Mouse (Mus musculus) CD4-positive, CD25-positive, alpha-beta regulatory T cell, adult 2 months (primary cell): ENCODE data around the gene H2al1m.
A peak's percentile ranks its signal among the peaks of the same experiment; 100 is the strongest.
"Not testable (repeated sequence)": the region's sequence is repeated elsewhere in the genome, so short reads cannot be mapped to it uniquely, and the experiment has no call there.

Experiments used
- DNase-seq: peaks from one replicate; pipeline ENCODE4 v3.0.0-alpha.2; 2012; ENCODE audit warnings: low read depth, low spot score

H2al1m gene

DNA sequence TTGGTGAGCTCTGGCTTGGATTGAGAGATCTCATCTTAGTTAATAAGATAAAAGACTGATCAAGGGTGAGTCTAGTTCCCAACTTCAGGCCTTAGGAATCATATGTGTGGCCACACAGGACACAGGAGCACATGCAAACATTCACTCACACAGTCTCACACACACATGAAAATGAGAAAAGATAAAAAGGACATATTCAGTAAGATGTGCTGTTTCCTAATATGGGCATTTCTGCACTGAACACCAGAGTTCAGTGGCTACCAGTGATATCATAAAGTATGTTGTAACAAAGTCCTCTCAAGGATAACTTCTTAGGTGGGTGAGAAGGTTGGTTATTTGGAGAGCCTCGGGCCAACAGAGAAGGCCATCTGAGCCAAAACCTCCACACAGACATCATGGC lies at the start of gene H2al1m:
Gene H2al1m, plus strand, starts transcription at position 301 of the 400 bp plus-strand sequence.
- DNase-seq = not testable (repeated sequence)

GRCm38 (mm10) chrX:9240737-9241591 lies 42.6 kb upstream of the H2al1m start:
- no peak for DNase-seq

DNA sequence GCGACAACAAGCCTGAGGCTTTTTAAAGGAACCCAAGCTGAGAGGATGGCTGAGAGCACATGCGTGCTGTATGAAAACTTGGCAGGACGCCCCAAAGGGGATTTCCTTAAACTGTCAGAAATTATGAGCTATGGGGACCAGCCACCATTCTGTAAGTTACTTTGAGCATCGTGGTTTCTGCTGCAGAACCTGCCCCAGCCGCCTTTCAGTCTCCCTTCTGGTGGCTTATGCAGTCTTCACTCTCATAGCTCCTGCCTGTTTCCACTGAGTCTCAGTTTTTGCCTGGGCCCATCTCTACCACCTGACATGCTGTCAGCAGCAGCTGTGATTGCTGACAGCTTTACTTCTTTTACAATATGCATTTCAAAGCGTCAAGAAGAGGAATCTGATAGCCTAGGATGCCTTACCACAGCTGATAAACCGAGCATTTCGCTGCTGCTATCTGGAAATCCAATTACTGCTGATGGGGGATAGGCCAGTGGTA lies 40.1 kb upstream of the H2al1m start:
- DNase-seq = peak; percentile 34

GRCm38 (mm10) chrX:9244603-9245336 lies 38.8 kb upstream of the H2al1m start:
- DNase-seq = no peak

DNA sequence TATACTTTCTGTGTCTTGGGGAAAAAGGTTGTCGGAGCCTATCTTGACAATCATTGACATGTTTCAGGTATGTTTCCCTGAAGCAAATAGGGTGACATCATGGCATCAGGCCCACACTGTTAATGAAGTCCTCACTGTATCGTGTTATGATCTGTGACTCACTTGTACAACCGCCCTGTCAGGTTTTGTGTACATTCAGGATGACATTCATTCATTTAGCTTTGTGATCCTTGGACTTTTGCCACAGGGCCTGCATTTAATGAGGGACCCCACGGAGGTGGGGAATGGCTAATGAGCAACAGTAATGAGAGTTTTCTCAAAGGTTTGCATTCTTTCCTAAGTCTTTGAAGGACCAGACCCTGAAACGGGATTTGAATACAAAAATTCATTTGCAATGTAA lies 34.7 kb upstream of the H2al1m start:
- no peak for DNase-seq

- no peak for DNase-seq
Observed at GRCm38 (mm10) chrX:9253990-9254389, 29.6 kb upstream of the H2al1m start.

DNA sequence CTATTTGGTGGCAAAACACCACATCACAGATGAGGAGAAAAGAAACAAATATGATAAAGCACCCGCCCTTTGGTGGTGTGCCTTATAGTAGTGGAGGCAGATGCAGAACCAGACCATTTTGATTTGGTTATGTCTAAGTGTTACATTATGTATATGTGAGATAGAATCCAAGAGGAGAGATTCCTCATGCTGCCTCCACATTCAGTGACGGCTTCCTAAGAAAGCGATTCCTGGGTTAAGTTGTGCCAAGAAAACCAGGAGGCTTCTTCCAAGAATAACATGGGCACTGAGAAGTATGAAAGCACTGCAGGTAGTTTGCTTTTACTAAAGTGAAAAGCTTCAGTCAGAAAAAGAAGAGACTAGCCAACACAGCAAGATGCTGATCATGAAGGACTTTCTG lies 28.7 kb upstream of the H2al1m start:
- DNase-seq = no peak

DNA sequence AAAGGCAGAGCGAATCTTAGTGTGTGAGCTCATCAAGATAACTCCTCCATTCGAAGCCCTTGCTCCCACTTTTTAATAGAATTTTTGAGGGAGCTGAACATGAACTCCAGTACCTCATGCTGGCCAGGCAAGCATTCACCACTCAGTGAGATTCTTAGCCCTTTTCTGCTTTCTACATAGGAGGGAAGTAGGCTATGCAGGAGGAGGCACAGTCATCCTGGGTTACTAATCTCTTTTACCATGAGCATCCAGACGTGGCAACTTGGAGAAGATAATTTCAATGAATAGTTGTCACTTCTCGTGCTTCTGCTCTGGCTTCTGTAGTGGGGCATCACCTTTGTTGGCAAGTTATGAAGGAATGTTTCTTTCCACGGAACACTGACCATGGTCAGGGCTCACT lies 26.8 kb upstream of the H2al1m start, which contains the start of gene Gm14862:
Gene Gm14862, minus strand, starts transcription at position 134 of the 400 bp plus-strand sequence.
- no peak for DNase-seq

- no peak for DNase-seq
Observed at GRCm38 (mm10) chrX:9257831-9258230, 25.7 kb upstream of the H2al1m start.

- no peak for DNase-seq
Observed at GRCm38 (mm10) chrX:9259267-9259666, 24.3 kb upstream of the H2al1m start.

- DNase-seq = no peak
Observed at GRCm38 (mm10) chrX:9271112-9271511, 12.5 kb upstream of the H2al1m start.

GRCm38 (mm10) chrX:9271947-9272459 lies 11.6 kb upstream of the H2al1m start:
- DNase-seq = no peak

DNA sequence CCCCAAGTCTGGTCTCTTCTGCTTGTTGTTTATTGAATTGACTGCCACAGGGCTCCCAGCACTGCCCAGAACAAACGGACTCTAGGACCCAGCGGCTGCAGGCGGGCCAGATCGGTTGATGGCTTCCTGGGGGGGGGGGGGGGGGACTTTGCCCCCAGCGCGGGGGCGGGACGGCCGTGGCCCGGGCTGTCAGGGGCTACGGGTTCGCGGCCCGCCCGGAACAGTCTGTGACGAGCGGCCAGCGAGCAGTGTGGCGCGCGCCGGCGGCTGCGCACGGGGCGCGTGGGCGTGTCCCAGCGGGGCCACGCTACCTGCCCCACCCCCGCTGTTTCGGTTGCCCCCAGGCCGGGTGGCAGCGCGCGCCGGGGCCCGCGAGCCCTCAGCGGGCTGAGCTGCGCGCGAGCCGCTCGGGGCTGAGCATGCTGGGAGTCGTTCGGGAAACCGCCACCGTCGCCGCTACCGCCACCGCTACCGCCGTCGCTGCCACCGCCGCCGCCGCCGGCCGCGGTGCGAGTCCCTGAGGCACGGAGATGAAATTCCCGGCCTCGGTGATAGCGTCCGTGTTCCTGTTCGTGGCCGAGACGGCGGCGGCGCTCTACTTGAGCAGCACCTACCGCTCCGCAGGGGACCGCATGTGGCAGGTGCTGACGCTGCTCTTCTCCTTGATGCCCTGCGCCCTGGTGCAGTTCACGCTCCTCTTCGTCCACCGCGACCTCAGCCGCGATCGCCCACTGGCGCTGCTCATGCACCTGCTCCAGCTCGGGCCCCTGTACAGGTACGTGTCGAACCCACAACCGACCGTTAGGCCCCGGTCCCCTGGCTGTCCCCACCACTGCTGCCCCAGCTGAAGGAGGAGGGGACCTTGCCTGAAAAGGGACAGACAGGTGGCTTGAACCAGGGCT lies 10.9 kb upstream of the H2al1m start, which contains the start of gene Xk:
Gene Xk, plus strand, starts transcription at position 297 of the 902 bp plus-strand sequence.
- peak; percentile 74 for DNase-seq

- no peak for DNase-seq
Observed at GRCm38 (mm10) chrX:9273377-9274002, 10.1 kb upstream of the H2al1m start.

DNA sequence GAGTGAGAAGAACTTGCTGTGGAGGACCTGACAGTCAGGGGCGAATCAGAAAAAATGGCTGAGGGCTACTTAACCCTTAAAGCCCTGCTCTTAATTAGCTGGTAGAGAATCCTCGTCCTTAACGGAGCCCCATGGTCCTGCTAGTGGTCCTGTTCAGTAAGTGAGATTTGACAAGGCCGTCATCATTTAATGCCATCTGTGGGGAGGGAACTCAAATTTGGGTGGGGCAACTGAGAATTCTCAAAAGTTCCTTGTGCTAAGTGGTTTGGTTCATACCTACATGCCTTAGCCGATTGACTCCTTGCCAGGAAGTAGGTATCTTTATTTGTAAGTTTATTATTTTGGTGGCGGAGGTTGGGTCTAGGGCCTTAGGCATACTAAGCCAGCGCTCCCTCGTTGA lies 9.2 kb upstream of the H2al1m start:
- no peak for DNase-seq

- not testable (repeated sequence) for DNase-seq
Observed at GRCm38 (mm10) chrX:9293140-9293829, 9.7 kb downstream of the H2al1m start.

GRCm38 (mm10) chrX:9298413-9298864 lies 14.9 kb downstream of the H2al1m start:
- DNase-seq = no peak

DNA sequence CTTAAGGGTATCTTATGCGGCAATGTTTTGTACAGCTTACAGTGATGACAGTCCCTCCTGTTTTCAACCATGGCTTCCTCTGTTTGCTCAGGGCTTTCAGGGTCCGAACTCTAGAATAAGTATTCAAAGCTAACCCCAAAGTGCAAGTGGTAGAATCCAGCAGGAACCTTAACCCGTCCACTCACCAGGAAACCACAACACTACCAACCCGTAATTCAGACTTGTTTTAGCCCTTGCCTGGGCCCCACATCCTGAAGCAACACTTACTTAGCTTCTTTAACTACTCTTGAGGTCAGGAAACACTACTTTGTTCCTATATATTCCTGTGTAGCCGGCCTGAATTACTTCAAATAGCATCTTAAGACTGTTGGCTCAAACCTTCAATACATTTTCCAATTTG lies 19.2 kb downstream of the H2al1m start:
- no peak for DNase-seq

DNA sequence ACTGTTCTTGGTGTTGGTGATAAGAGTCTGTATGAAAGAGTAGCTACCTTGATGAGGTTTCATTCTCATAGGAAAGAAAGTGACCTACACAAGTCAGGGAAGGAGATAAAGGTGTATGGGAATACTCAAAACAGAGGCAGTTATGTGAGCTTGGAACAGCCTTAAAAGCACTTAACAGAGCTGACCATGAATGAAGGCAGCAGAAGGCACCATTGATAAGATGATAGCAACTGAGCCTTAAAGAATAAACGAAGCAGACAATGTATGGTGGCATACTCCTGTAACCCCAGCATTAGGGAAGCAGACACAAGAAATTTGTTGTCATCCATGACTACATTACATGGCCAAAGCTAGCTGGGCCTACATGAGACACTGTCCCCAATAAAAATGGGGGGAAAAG lies 19.9 kb downstream of the H2al1m start:
- no peak for DNase-seq

DNA sequence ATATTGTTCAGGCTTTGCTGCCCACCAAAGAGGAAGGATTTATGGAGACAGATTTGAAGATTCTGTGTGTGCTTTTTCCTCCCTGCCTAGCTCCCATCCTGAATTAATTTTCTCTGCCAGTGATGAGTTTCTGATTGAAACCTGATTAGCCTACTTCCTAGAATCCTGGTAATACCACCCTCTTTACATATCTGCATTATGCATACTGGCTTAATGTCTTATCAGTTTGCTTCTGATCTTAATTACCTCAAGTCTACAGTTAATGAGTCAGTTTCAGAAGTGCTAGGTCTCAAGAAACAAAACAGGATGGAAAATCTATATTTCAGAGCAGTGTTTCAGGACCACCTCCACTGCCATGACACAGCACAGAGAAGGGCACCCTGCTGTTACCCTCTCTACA lies 32.9 kb downstream of the H2al1m start:
- DNase-seq = not testable (repeated sequence)
